Mouse (Mus musculus) neural tube, embryonic 13.5 days (tissue): ENCODE data around the gene Itga2. TPM values are rescaled to one million over a fixed set of nuclear protein-coding genes. Genes with fewer than 3 reads are reported as not detected.

Experiments used
- ATAC-seq: fragments of 200-750 bp; cut with Nextera tagmentation; 2 replicates; pipeline ENCODE4 v1.8.0; 2017; ENCODE audit warnings: low read depth, mild to moderate bottlenecking, moderate TSS enrichment, moderate library complexity
- H3K27ac ChIP-seq: fragments of 300-500 bp; sonication (generic); replicated peaks from 2 replicates; pipeline ENCODE4 v1.5.1; 2015; ENCODE audit warnings: moderate library complexity, mild to moderate bottlenecking, inconsistent platforms
- H3K27me3 ChIP-seq: fragments of 300-500 bp; sonication (generic); 2 replicates; pipeline ENCODE4 v1.6.1; 2015; ENCODE audit warnings: mild to moderate bottlenecking, inconsistent platforms
- H3K36me3 ChIP-seq: fragments of 300-500 bp; sonication (generic); 2 replicates; pipeline ENCODE4 v1.6.1; 2015; ENCODE audit warnings: mild to moderate bottlenecking, inconsistent platforms
- H3K4me1 ChIP-seq: fragments of 300-500 bp; sonication (generic); replicated peaks from 2 replicates; pipeline ENCODE4 v1.6.1; 2015; ENCODE audit warnings: inconsistent platforms
- H3K4me2 ChIP-seq: fragments of 300-500 bp; sonication (generic); 2 replicates; pipeline ENCODE4 v1.6.1; 2015; ENCODE audit warnings: inconsistent platforms, mild to moderate bottlenecking, moderate library complexity
- H3K4me3 ChIP-seq: fragments of 300-500 bp; sonication (generic); 2 replicates; pipeline ENCODE4 v1.5.1; 2015; ENCODE audit warnings: mild to moderate bottlenecking, inconsistent platforms
- H3K9ac ChIP-seq: fragments of 300-500 bp; sonication (generic); 2 replicates; pipeline ENCODE4 v1.6.1; 2015; ENCODE audit warnings: moderate library complexity, mild to moderate bottlenecking, inconsistent platforms
- H3K9me3 ChIP-seq: fragments of 300-500 bp; sonication (generic); 2 replicates; pipeline ENCODE4 v1.6.1; 2016; ENCODE audit warnings: inconsistent platforms
- WGBS: fragments of 180-500 bp; shearing (Covaris S2); methylation state at CpG from one replicate; pipeline ENCODE4 v1.1.7; 2015; 5-methylcytosine and 5-hydroxymethylcytosine counted together
- polyA plus RNA-seq: library from polyadenylated mRNA; unstranded; fragments of >200 nt; fragmentation: Nextera tagmentation; extraction: Ambion mirVana; gene quantifications from 2 replicates; pipeline ENCODE4 v1.2.1, GENCODE M21; 2015

Gene Itga2
- polyA plus RNA-seq, 1 experiment from 2014 or later = 2.9 TPM

DNA sequence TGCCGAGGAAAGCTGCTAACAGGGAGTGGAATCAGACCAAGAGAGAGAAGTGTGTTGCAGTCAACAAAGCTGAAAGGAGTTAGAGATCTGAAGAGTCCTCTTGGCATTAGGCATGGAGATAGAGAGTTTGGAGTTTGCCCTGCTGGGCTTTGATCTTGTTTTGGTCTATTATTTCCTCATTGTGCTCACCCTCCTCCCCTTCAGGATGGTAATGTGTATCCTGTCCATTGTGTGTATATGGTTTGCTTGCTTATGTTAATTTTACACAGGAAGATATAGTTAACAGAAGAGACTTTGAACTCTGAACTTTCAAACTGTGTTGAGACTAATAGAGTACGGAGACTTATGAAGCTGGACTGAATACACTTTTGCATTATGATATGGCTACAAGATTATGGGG, 128.9 kb downstream of the Itga2 start:
- Histone ChIP-seq H3K9ac (no peak overlapping the region), H3K36me3 (no peaks in the 10 kb centered on the region), H3K9me3 (no peaks in the 10 kb centered on the region), H3K27ac (no peak overlapping the region), H3K4me3 (no peak overlapping the region), H3K4me1 (no peaks in the 10 kb centered on the region), H3K4me2 (no peak overlapping the region), H3K27me3 (no peaks in the 10 kb centered on the region)
- no peak for ATAC-seq
- WGBS = 82% methylated on average over 2 of the region's 2 CpGs

DNA sequence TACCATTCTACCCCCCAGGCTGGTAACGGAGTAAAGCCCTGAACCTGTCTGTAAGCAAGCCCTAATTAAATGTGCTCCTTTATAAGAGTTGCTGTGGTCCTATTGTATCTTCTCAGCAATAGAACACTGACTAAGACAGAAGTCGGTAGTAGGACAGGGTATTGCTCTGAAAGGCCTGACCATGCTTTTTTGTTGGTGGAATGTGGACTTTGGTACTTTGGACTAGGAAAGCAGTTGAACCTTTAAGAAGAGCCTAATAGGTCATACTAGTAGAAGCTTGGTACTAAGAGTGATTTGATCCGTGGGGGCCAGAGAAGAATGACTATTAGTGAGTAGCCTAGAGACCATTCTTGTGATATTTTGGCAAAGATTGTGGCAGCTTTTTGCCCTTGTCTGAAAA, 130.0 kb downstream of the Itga2 start:
- no peaks in the 10 kb centered on the region for H3K27me3 ChIP-seq
- no peaks in the 10 kb centered on the region for H3K4me1 ChIP-seq
- H3K9me3 ChIP-seq = no peaks in the 10 kb centered on the region
- H3K4me3 ChIP-seq = no peak overlapping the region
- WGBS = 79% methylated on average over 3 of the region's 3 CpGs
- no peak for ATAC-seq
- no peaks in the 10 kb centered on the region for H3K36me3 ChIP-seq
- H3K27ac ChIP-seq = no peak overlapping the region
- no peak overlapping the region for H3K4me2 ChIP-seq
- no peak overlapping the region for H3K9ac ChIP-seq

DNA sequence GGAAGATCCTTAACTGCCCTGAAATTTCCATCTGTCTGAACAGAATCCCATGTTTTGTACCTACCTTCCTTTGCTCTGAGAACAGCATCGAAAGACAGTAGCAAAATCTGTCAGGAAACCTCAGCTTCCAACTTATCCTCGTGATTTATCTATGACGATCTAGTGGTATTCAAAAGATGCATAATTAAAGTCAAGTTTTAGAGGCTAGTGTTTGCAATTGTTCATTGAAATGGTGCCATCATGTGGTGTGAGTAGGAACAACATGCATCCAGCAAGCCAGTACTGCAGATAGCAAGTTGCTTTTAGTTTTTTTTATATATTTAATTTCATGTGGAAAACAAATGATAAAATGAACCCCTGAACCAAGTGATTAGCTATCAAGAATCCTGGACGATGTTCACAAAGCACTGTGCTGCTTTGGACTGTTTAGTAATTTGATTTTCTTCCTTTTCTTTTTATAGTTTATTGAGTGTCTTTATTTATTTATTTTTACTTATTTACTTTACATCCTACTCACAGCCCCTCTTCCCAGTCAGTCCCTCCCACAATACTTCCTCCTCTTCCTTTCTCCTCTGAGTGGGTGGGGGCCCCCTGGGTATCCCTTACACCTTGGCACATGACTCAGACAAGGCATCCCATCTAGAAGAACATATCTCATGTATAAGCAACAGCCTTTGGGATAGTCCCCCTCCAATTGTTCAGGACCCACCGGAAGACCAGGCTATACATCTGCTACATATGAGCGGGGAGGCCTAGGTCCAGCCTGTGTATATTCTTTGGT, 138.5 kb downstream of the Itga2 start:
- H3K27ac ChIP-seq = no peak overlapping the region
- no peaks in the 10 kb centered on the region for H3K36me3 ChIP-seq
- no peak overlapping the region for H3K9ac ChIP-seq
- no peaks in the 10 kb centered on the region for H3K4me1 ChIP-seq
- WGBS = 48% methylated on average over 6 of the region's 6 CpGs
- no peaks in the 10 kb centered on the region for H3K9me3 ChIP-seq
- H3K4me3 ChIP-seq = no peak overlapping the region
- H3K27me3 ChIP-seq = no peaks in the 10 kb centered on the region
- no peak for ATAC-seq
- no peak overlapping the region for H3K4me2 ChIP-seq

DNA sequence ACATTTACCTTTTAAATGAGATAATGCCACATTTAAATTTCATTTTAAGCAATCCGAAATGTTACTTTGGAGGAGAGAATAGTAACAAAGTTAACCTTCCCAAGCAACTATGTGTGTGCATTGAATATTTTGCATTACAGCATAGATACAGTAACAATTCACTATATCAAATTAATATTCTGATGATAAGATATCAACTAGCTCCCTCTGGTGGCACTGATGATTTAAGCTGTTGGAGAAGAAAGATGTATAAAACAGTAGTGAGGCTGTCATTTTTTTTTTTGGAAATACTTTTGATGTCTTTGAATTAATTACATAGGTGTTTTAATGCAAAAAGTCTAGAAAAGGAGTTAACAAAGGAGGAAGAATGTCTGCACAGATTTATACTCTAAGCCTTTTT, 140.4 kb downstream of the Itga2 start:
- no peaks in the 10 kb centered on the region for H3K36me3 ChIP-seq
- H3K9me3 ChIP-seq = no peaks in the 10 kb centered on the region
- no peaks in the 10 kb centered on the region for H3K4me1 ChIP-seq
- H3K4me3 ChIP-seq = no peak overlapping the region
- no peak overlapping the region for H3K27ac ChIP-seq
- H3K9ac ChIP-seq = no peak overlapping the region
- H3K27me3 ChIP-seq = no peaks in the 10 kb centered on the region
- WGBS = 93% methylated on average over 1 of the region's 1 CpGs
- no peak overlapping the region for H3K4me2 ChIP-seq
- ATAC-seq = no peak

Other genes starting within 250 kb of the Itga2 start
- gene Mocs2, start 113.9 kb downstream of the Itga2 start, polyA plus RNA-seq = 131 TPM in 2 replicates
- 4.2 and 4.5 TPM in 2 replicates for gene Pelo, start 158.1 kb upstream of the Itga2 start, polyA plus RNA-seq
- gene Gm49395, start 169.8 kb upstream of the Itga2 start, polyA plus RNA-seq = 2.6 TPM in 2 replicates
- gene Itga1, start 169.9 kb upstream of the Itga2 start, polyA plus RNA-seq = 8.4 and 8.8 TPM in 2 replicates